9 mouse cellular contexts compared by ENCODE assay signal in genomic region chr10:76905935-76906341, GRCm38 (mm10). TPM values are rescaled to one million over a fixed set of nuclear protein-coding genes. Genes with fewer than 3 reads are reported as not detected.
DNase-seq lines count a peak whose midpoint lies in the region; ATAC-seq and TF ChIP-seq lines count a peak whose summit lies in the region.
"Had no signal": no experiment of that assay in that cellular context is flagged by ENCODE, and none has a peak within 500 bp of the region (broad histone marks: within the 10 kb centered on the region; RNA-seq: fewer than 3 reads in every experiment).

No protein-coding gene starts in this region.

- no peak for TF ChIP-seq CTCF in olfactory bulb, adult 2 months (IDR thresholded peaks at IDR 0.05; ENCODE audit: insufficient read depth, low read depth, low read length)

- peak overlapping the region; percentile 55 for H3K4me2 ChIP-seq in kidney, embryonic 15.5 days
- H3K4me2 ChIP-seq in heart, embryonic 16.5 days (ENCODE audit: low read depth, low read length): peak overlapping the region; percentile 24; the same call in 1 of the 2 replicates
- H3K4me2 ChIP-seq in liver, embryonic 12.5 days: peak overlapping the region; percentile 63

- H3K36me3 ChIP-seq in kidney, embryonic 15.5 days: no peaks in the 10 kb centered on the region
- H3K36me3 ChIP-seq in heart, embryonic 16.5 days (ENCODE audit: control insufficient read depth, insufficient read depth): no peaks in the 10 kb centered on the region
- H3K36me3 ChIP-seq in liver, embryonic 12.5 days: no peaks in the 10 kb centered on the region

- 0 out of 2 replicates have a peak overlapping the region, but pooled peaks have one; percentile 5 for H3K9ac ChIP-seq in kidney, embryonic 15.5 days
- no peak overlapping the region for H3K9ac ChIP-seq in heart, embryonic 16.5 days (ENCODE audit: low read length)
- no peak overlapping the region for H3K9ac ChIP-seq in liver, embryonic 12.5 days

- ATAC-seq in kidney, embryonic 15.5 days (replicated peaks; ENCODE audit: low FRiP score): no peak
- no peak for ATAC-seq in heart, embryonic 16.5 days (replicated peaks; ENCODE audit: extremely low read depth, insufficient read depth, low FRiP score)
- ATAC-seq in liver, embryonic 12.5 days: no peak
- ATAC-seq: Patski had no signal

- no peaks in the 10 kb centered on the region for H3K27me3 ChIP-seq in kidney, embryonic 15.5 days
- no peaks in the 10 kb centered on the region for H3K27me3 ChIP-seq in heart, embryonic 16.5 days (ENCODE audit: control insufficient read depth, insufficient read depth, low read length)
- H3K27me3 ChIP-seq in liver, embryonic 12.5 days (replicated peaks): no peaks in the 10 kb centered on the region
- H3K27me3 ChIP-seq: Patski had no signal

- WGBS in kidney, embryonic 15.5 days: 21% methylated on average over 14 of the region's 14 CpGs
- WGBS in heart, embryonic 16.5 days: 58% methylated on average over 14 of the region's 14 CpGs
- 43% methylated on average over 14 of the region's 14 CpGs for WGBS in liver, embryonic 12.5 days (ENCODE audit: insufficient replicate concordance)
- 61% methylated on average over 14 of the region's 14 CpGs for WGBS in olfactory bulb, adult 2 months

- H3K4me3 ChIP-seq in kidney, embryonic 15.5 days (replicated peaks): peak overlapping the region; percentile 23
- H3K4me3 ChIP-seq in heart, embryonic 16.5 days (ENCODE audit: low read length): no peak overlapping the region
- H3K4me3 ChIP-seq in liver, embryonic 12.5 days: peak overlapping the region; percentile 25
- H3K4me3 ChIP-seq in olfactory bulb, adult 2 months (ENCODE audit: insufficient read depth, low read depth, low read length): no peak overlapping the region

- no peak for DNase-seq in kidney, adult 11 months
- no peak for DNase-seq in spleen, adult 18-20 months
- DNase-seq in right cerebral cortex, adult 2 months (ENCODE audit: low spot score in 2 of 2): no peak
- no peak for DNase-seq in urinary bladder, postnatal 10 days (ENCODE audit: low spot score)

- no peak for TF ChIP-seq POLR2A in olfactory bulb, adult 2 months (IDR thresholded peaks at IDR 0.05; ENCODE audit: insufficient read depth, low read depth, low read length)

- H3K4me1 ChIP-seq in kidney, embryonic 15.5 days: peaks cover 47% of the 10 kb centered on the region
- peaks cover 4% of the 10 kb centered on the region; the same call in 1 of the 2 replicates for H3K4me1 ChIP-seq in heart, embryonic 16.5 days (ENCODE audit: control insufficient read depth, insufficient read depth, low read length)
- H3K4me1 ChIP-seq in liver, embryonic 12.5 days: peaks cover 49% of the 10 kb centered on the region
- H3K4me1 ChIP-seq in olfactory bulb, adult 2 months (ENCODE audit: control insufficient read depth, insufficient read depth, low read length): peaks cover 41% of the 10 kb centered on the region

- no peaks in the 10 kb centered on the region for H3K9me3 ChIP-seq in kidney, embryonic 15.5 days (replicated peaks)
- H3K9me3 ChIP-seq in heart, embryonic 16.5 days (replicated peaks; ENCODE audit: control insufficient read depth, low read length): no peaks in the 10 kb centered on the region
- H3K9me3 ChIP-seq in liver, embryonic 12.5 days (replicated peaks): no peaks in the 10 kb centered on the region

- H3K27ac ChIP-seq in kidney, embryonic 15.5 days: peak overlapping the region; percentile 70
- peak overlapping the region; percentile 5 for H3K27ac ChIP-seq in heart, embryonic 16.5 days (ENCODE audit: low read length)
- peak overlapping the region; percentile 77; the same call in 1 of the 2 replicates for H3K27ac ChIP-seq in liver, embryonic 12.5 days
- peak overlapping the region; percentile 54; the same call in 1 of the 2 replicates for H3K27ac ChIP-seq in olfactory bulb, adult 2 months (ENCODE audit: insufficient read depth, low read depth, low read length)

RNA-seq across cellular contexts. Expression of gene Pcbp3, which starts 55.7 kb away (rescaled TPM):
- 45.4 and 53.0 TPM in 2 replicates for polyA plus RNA-seq in kidney, embryonic 15.5 days (2015; fragmentation: Nextera tagmentation; extraction: Ambion mirVana)
- 11.7 and 11.9 TPM in 2 replicates for polyA plus RNA-seq in heart, embryonic 16.5 days (2015; fragmentation: Nextera tagmentation; extraction: Ambion mirVana)
- polyA plus RNA-seq in liver, embryonic 12.5 days (2016; fragmentation: Nextera tagmentation; extraction: Ambion mirVana): 8.1 and 8.8 TPM in 2 replicates
- polyA plus RNA-seq in olfactory bulb, adult 2 months (2012; ENCODE audit: insufficient read depth, insufficient read length, low replicate concordance, missing spikeins): not detected in 2 replicates

Comparison
In these comparisons a context has a peak if more than half of its experiments do, and no peak if none do; other contexts are left out.
1. H3K27ac ChIP-seq: peak in every context shown above with its lines; median percentile 77 in liver, embryonic 12.5 days; 70 in kidney, embryonic 15.5 days; 54 in olfactory bulb, adult 2 months; 5 in heart, embryonic 16.5 days.
2. H3K4me3 ChIP-seq: peak in kidney, embryonic 15.5 days (single experiment) and liver, embryonic 12.5 days (single experiment); none in heart, embryonic 16.5 days (single experiment) and olfactory bulb, adult 2 months (single experiment).
3. Peak in every context shown above with its lines, with median percentiles within 50 percentile points of each other: H3K4me2 ChIP-seq.